Mouse (Mus musculus): ENCODE results near the gene Cmya5.
"Not testable (repeated sequence)": the region's sequence is repeated elsewhere in the genome, so short reads cannot be mapped to it uniquely, and the experiment has no call there.

The Cmya5 gene

GRCm38 (mm10) chr13:93144336-93145167 is at the start of gene Cmya5:
Gene Cmya5 (minus strand): TSS chr13:93144724.
- DNase-seq (ENCODE audit: low spot score in 2 of 2) = peak; percentile 70 to 92

DNA sequence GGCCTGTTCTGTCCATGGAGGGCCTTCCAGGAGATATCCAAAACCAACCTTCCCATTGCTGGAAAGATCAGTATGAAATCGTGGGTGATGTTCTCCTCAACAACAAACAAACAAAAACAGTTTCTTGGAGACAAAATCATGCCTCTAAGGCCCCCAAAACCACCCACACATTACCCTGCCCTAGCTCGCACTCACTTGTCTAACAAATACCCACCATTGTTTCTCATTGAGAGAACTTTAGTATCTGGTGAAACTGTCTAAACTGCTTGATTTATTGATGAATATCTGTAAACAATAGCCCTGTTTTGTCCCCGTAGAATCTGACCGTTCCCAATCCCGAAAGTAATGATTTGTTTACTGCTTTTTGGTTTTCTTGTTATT is 48.1 kb upstream of the Cmya5 start:
- DNase-seq (ENCODE audit: low spot score in 2 of 2) = no peak

DNA sequence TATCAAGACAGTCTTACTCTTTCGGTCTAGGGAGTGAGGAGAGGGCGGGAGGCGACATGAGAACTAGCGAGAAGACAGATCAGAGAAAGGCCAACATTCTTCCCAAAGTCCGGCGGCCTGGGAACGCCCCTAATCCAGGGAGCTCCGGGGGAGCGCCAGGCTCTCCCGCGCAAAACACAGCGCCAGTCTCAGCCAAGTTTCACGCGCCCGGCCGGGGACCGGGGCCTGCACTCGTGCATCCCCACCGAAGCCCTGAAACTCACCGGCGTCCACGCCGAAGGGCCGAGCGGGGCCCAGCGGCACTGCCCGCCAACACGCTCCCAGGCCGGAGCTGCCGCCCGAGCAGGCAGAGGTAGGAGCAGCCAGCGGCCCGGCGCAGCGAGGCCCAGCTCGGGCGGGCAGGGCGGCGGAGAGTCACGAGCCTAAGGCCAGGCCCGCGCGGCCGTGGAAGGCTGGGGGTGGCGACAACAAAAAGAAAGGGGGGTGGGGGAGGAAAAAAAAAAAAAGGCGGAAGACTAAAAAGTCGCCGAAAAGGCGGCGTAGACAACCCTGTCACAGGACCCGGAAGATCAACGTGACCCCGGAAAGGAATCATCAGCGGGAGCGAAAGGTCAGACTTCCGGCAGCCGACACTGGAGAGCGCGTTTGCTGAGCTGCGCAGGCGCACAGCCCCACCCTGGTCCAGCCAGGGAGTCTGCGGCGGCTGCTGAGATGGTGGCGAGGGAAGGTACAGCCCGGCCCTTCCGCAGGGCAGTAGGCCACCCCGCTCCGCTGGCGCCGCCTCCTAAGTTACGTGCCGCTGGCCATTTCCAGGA is 47.5 kb upstream of the Cmya5 start, which contains the start of gene Tent2:
TSS of gene Tent2 (minus strand) at position 555 of the 815 bp plus-strand sequence.
- peak; percentile 80 to 89 for DNase-seq (ENCODE audit: low spot score in 2 of 2)

- DNase-seq (ENCODE audit: low spot score in 2 of 2) = no peak
Measured at GRCm38 (mm10) chr13:93189416-93189815, 44.9 kb upstream of the Cmya5 start.

DNA sequence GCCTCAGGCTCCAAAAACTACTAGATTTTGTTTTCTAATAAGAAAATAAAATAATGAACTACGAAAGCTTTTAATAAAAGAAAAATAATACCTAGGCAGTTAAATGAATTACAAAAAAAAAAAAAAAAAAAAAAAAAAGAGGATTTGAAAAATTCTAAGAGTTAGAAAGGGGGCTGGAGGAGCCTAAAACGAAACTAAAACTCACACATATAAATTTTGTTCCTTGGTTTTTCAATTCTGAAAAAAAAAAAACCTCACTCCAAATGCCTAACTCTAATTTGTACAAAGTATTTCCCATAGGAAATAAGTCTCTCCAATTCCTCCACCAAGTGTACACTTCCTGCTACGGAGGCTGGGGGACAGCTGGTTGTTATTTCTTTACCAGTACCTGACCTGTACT is 44.2 kb upstream of the Cmya5 start:
- DNase-seq (ENCODE audit: low spot score in 2 of 2) = no peak

GRCm38 (mm10) chr13:93187792-93188191 is 43.3 kb upstream of the Cmya5 start:
- not testable (repeated sequence) for DNase-seq (ENCODE audit: low spot score in 2 of 2)

GRCm38 (mm10) chr13:93180351-93180750 is 35.8 kb upstream of the Cmya5 start:
- no peak for DNase-seq (ENCODE audit: low spot score in 2 of 2)

GRCm38 (mm10) chr13:93179522-93179921 is 35.0 kb upstream of the Cmya5 start:
- no peak for DNase-seq (ENCODE audit: low spot score in 2 of 2)

- DNase-seq (ENCODE audit: low spot score in 2 of 2) = no peak
Measured at GRCm38 (mm10) chr13:93177571-93177970, 33.0 kb upstream of the Cmya5 start.

- DNase-seq (ENCODE audit: low spot score in 2 of 2) = no peak
Measured at GRCm38 (mm10) chr13:93163303-93163702, 18.8 kb upstream of the Cmya5 start.

DNA sequence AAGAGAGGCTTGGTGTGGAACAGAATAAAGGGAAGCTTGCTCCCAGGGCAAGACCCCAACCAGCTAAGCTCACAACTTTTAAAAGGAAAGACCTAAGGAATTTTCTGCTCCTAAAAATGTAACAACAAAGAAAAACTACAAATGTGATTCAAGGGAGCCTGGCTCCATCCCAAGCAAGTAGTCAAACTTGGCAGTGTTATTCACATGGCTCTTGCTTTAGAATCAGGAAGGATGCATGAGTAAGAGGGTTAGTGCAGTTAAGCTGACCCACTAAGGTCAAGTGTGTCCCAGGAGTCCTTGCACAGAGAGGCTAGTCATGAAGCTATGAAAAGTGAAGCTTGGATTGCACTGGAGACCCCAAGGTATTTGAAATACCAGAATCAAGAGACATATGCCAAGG is 17.9 kb upstream of the Cmya5 start:
- no peak for DNase-seq (ENCODE audit: low spot score in 2 of 2)

GRCm38 (mm10) chr13:93158261-93158660 is 13.7 kb upstream of the Cmya5 start:
- DNase-seq (ENCODE audit: low spot score in 2 of 2) = no peak

GRCm38 (mm10) chr13:93153280-93153679 is 8.8 kb upstream of the Cmya5 start:
- DNase-seq (ENCODE audit: low spot score in 2 of 2) = no peak

DNA sequence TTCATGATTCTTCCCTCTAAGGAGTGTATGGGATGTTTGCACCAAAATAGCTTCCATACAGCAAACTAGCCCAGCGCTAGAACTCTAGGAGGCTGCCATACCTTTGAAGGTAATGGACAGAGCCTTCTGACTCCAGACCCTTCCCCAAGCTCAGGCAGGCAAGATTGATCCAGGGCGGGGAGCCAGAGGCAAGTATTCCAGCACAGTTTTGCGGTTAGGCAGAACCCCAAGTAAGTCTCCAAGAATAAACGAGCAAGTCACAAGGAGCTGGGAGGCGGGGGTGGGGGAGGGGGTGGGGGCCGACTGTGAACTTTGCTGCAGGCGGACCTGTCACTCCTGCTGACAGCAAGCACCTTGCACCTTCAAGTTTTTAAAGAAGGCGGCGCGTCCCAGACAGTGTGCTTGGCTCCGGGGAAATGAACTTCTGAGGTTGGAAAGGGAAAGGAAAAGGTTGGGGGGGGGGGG is 673 bp downstream of the Cmya5 start:
- no peak for DNase-seq (ENCODE audit: low spot score in 2 of 2)

GRCm38 (mm10) chr13:93141184-93141583 is 3.3 kb downstream of the Cmya5 start:
- DNase-seq (ENCODE audit: low spot score in 2 of 2) = no peak

GRCm38 (mm10) chr13:93138059-93138458 is 6.5 kb downstream of the Cmya5 start:
- no peak for DNase-seq (ENCODE audit: low spot score in 2 of 2)

GRCm38 (mm10) chr13:93137098-93137497 is 7.4 kb downstream of the Cmya5 start:
- DNase-seq (ENCODE audit: low spot score in 2 of 2) = no peak

DNA sequence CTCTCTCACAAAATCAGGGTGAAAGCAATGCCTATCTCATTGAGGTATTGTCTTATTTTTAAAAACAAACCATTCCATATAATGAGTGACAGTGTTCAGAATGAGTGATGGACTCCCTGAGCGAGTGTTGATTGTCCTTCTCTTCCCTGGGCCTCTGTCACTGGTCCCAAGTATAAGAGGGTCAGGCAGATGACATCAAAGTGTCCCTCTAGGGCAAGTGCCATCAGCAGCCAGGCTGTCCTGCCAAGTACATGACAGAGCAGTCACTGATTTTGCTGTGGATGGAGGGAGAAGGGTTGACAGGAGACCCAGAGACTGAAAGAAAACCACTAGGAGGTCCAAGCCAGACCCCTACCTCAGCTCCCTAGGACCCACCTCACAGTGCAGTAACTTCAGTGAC is 8.3 kb downstream of the Cmya5 start:
- no peak for DNase-seq (ENCODE audit: low spot score in 2 of 2)

GRCm38 (mm10) chr13:93135501-93135900 is 9.0 kb downstream of the Cmya5 start:
- no peak for DNase-seq (ENCODE audit: low spot score in 2 of 2)

DNA sequence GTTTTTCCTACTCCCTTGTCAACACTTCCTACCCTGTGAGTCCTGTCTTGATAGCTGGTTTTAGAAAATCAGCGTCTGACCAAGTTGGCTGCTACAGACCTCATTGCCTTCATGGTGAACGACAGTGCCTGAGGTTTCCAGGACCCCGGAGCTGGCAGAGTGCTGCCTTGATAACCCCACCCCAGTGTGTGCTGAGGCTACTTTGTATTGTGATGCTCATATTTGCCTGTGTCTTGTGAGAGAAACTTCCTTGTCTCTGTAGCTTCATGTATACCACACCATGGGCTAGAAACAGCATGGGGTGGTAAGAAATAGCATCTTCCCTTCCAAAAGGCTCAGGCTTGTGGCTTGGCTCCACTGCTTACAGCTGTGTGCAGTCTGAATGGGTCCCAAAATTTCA is 13.8 kb downstream of the Cmya5 start:
- no peak for DNase-seq (ENCODE audit: low spot score in 2 of 2)

DNA sequence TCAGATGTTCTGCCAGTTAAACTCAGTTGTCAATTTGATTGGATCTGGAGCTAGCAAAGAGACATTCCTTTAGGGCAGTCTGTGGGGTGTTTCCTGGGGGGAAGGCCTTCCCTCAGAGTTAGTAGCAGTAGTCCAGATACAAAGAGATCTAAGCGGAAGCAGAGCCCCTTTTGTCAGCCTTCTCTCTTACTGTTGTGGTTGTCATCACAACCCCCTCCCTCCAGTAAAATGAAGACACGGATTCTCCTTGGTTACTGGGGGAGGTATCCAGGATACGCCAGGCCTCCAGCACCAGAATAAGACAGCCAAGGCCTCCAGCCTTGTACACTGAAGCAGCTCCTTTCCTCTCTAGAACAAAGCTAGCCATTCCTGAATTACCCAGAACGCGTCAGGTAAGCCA is 15.6 kb downstream of the Cmya5 start:
- DNase-seq (ENCODE audit: low spot score in 2 of 2) = no peak

- DNase-seq (ENCODE audit: low spot score in 2 of 2) = no peak
Measured at GRCm38 (mm10) chr13:93128111-93128860, 16.2 kb downstream of the Cmya5 start.

Measured in cerebellum, postnatal 4 days (tissue).